Mouse (Mus musculus): ENCODE data around the gene Ap2m1.

The Ap2m1 gene

GRCm38 (mm10) chr16:20591076-20591705 lies 55.9 kb downstream of the Ap2m1 start:
- in situ Hi-C loops (cut with MseI, MboI) = no loop called here
